Mouse (Mus musculus): ENCODE data around the gene Polr2c.

GRCm38 (mm10) chr8:94870474-94871107 is 13.3 kb downstream of the Polr2c start:
- TF ChIP-seq CTCF (IDR thresholded peaks at IDR 0.05; ENCODE audit: low read depth): no peak
- TF ChIP-seq EP300 (IDR thresholded peaks at IDR 0.05; ENCODE audit: low read depth): no peak

All from liver, postnatal 0 days (tissue).